Mouse (Mus musculus) cortical plate, adult 2 months (tissue): ENCODE results near the gene Gpr149. TPM values are rescaled to one million over a fixed set of nuclear protein-coding genes. Genes with fewer than 3 reads are reported as not detected.
A peak's percentile ranks its signal among the peaks of the same experiment; 100 is the strongest.

Experiments used
- H3K27ac ChIP-seq: fragments of 200-500 bp; 2 replicates; pipeline ENCODE4 v1.5.1; 2012; ENCODE audit warnings: low read length, control low read depth, inconsistent platforms; ENCODE audit not compliant: insufficient read depth
- H3K4me1 ChIP-seq: fragments of 200-500 bp; 2 replicates; pipeline ENCODE4 v1.6.1; 2011; ENCODE audit warnings: low read length; ENCODE audit not compliant: control insufficient read depth, insufficient read depth
- H3K4me3 ChIP-seq: fragments of 200-500 bp; 2 replicates; pipeline ENCODE4 v1.5.1; 2011; ENCODE audit warnings: mild to moderate bottlenecking, low read length, control low read depth; ENCODE audit not compliant: insufficient read depth
- CTCF ChIP-seq: fragments of 200-500 bp; IDR thresholded peaks from 2 replicates; pipeline ENCODE4 v1.5.1; 2011; ENCODE audit warnings: mild to moderate bottlenecking, control low read depth, low read length; ENCODE audit not compliant: insufficient read depth; ENCODE audit errors: extremely low read depth
- POLR2A ChIP-seq: fragments of 200-500 bp; IDR thresholded peaks from 2 replicates; pipeline ENCODE4 v1.6.1; 2011; ENCODE audit warnings: mild to moderate bottlenecking, low read length, control low read depth; ENCODE audit not compliant: insufficient read depth; ENCODE audit errors: extremely low read depth
- polyA plus RNA-seq: library from polyadenylated mRNA; depleted of rRNA; stranded (reverse); fragments of >200 nt; gene quantifications from 2 replicates; pipeline ENCODE4 v1.2.3, GENCODE M21; 2012; rRNA removed

Gene Gpr149
- 0.26 and 1.0 TPM in 2 replicates for polyA plus RNA-seq

GRCm38 (mm10) chr3:62604973-62605372 lies at the start of gene Gpr149:
Gpr149 (minus strand) TSS chr3:62605140.
- H3K4me1 ChIP-seq: no peaks in the 10 kb centered on the region
- H3K4me3 ChIP-seq: peak within 1 kb of the TSS; percentile 35
- TF ChIP-seq POLR2A (no peak), CTCF (no peak)
- H3K27ac ChIP-seq: no peak within 1 kb of the TSS

GRCm38 (mm10) chr3:62650551-62650950 lies 45.6 kb upstream of the Gpr149 start:
- TF ChIP-seq CTCF (no peak), POLR2A (no peak)
- Histone ChIP-seq H3K4me1 (no peaks in the 10 kb centered on the region), H3K4me3 (no peak overlapping the region), H3K27ac (no peak overlapping the region)

- Histone ChIP-seq H3K27ac (no peak overlapping the region), H3K4me3 (no peak overlapping the region), H3K4me1 (no peaks in the 10 kb centered on the region)
- TF ChIP-seq CTCF: no peak
- no peak for TF ChIP-seq POLR2A
Observed at GRCm38 (mm10) chr3:62610861-62611260, 5.9 kb upstream of the Gpr149 start.

- no peak for TF ChIP-seq CTCF
- no peak for TF ChIP-seq POLR2A
- Histone ChIP-seq H3K4me1 (no peaks in the 10 kb centered on the region), H3K4me3 (no peak overlapping the region), H3K27ac (no peak overlapping the region)
Observed at GRCm38 (mm10) chr3:62605931-62606330, 991 bp upstream of the Gpr149 start.

- Histone ChIP-seq H3K27ac (no peak overlapping the region), H3K4me3 (peak overlapping the region; percentile 35), H3K4me1 (no peaks in the 10 kb centered on the region)
- TF ChIP-seq CTCF (no peak), POLR2A (no peak)
Observed at GRCm38 (mm10) chr3:62604047-62604391, 921 bp downstream of the Gpr149 start.

GRCm38 (mm10) chr3:62603231-62604046 lies 1.5 kb downstream of the Gpr149 start:
- peak overlapping the region; percentile 35 for H3K4me3 ChIP-seq
- no peak overlapping the region for H3K27ac ChIP-seq
- H3K4me1 ChIP-seq: no peaks in the 10 kb centered on the region
- TF ChIP-seq CTCF: no peak
- no peak for TF ChIP-seq POLR2A

- H3K27ac ChIP-seq: no peak overlapping the region
- H3K4me3 ChIP-seq: no peak overlapping the region
- no peak for TF ChIP-seq POLR2A
- TF ChIP-seq CTCF: no peak
- no peaks in the 10 kb centered on the region for H3K4me1 ChIP-seq
Observed at GRCm38 (mm10) chr3:62602466-62602865, 2.5 kb downstream of the Gpr149 start.

- no peak for TF ChIP-seq CTCF
- no peak for TF ChIP-seq POLR2A
- no peak overlapping the region for H3K27ac ChIP-seq
- no peak overlapping the region for H3K4me3 ChIP-seq
- H3K4me1 ChIP-seq: no peaks in the 10 kb centered on the region
Observed at GRCm38 (mm10) chr3:62594842-62595241, 10.1 kb downstream of the Gpr149 start.

GRCm38 (mm10) chr3:62585072-62585471 lies 19.9 kb downstream of the Gpr149 start:
- no peak for TF ChIP-seq POLR2A
- no peak for TF ChIP-seq CTCF

GRCm38 (mm10) chr3:62527593-62527992 lies 77.3 kb downstream of the Gpr149 start:
- H3K4me1 ChIP-seq: no peaks in the 10 kb centered on the region
- TF ChIP-seq POLR2A (no peak), CTCF (no peak)
- no peak overlapping the region for H3K4me3 ChIP-seq
- no peak overlapping the region for H3K27ac ChIP-seq

More at GRCm38 (mm10) chr3:62585072-62585471, 19.9 kb downstream of the Gpr149 start:
- no peak overlapping the region for H3K4me3 ChIP-seq
- H3K27ac ChIP-seq: no peak overlapping the region
- no peaks in the 10 kb centered on the region for H3K4me1 ChIP-seq
